Mouse (Mus musculus): ENCODE measurements around the gene Maip1.

The Maip1 gene

GRCm38 (mm10) chr1:57428368-57429308, 22.5 kb downstream of the Maip1 start:
- peak; percentile 86 for DNase-seq (ENCODE audit: extremely low spot score)

- peak; percentile 70 for DNase-seq (ENCODE audit: extremely low spot score)
These were observed 23.8 kb downstream of the Maip1 start for GRCm38 (mm10) chr1:57429786-57430483.

- DNase-seq (ENCODE audit: extremely low spot score), result no peak
These were observed 27.0 kb downstream of the Maip1 start for GRCm38 (mm10) chr1:57433141-57433540.

GRCm38 (mm10) chr1:57436408-57436807, 30.3 kb downstream of the Maip1 start:
- DNase-seq (ENCODE audit: extremely low spot score), result no peak

GRCm38 (mm10) chr1:57436954-57437353, 30.8 kb downstream of the Maip1 start:
- DNase-seq (ENCODE audit: extremely low spot score), result peak; percentile 10

GRCm38 (mm10) chr1:57439026-57439425, 32.9 kb downstream of the Maip1 start:
- DNase-seq (ENCODE audit: extremely low spot score), result no peak

GRCm38 (mm10) chr1:57440771-57441170, 34.6 kb downstream of the Maip1 start:
- DNase-seq (ENCODE audit: extremely low spot score), result no peak

- DNase-seq (ENCODE audit: extremely low spot score), result no peak
These were observed 39.6 kb downstream of the Maip1 start for GRCm38 (mm10) chr1:57445679-57446078.

GRCm38 (mm10) chr1:57450241-57450640, 44.1 kb downstream of the Maip1 start:
- DNase-seq (ENCODE audit: extremely low spot score), result no peak

GRCm38 (mm10) chr1:57460305-57460940, 54.3 kb downstream of the Maip1 start:
- DNase-seq (ENCODE audit: extremely low spot score), result no peak

Measured in embryo, embryonic 9.5 days (tissue).